Mouse (Mus musculus): ENCODE measurements around the gene Cmya5.

Gene Cmya5

GRCm38 (mm10) chr13:93073595-93073994 lies 70.9 kb downstream of the Cmya5 start:
- in situ Hi-C loops (cut with MboI; ENCODE audit: low pct_unique_long_range_greater_than_20kb in 1 of 2, low sequenced_read_pairs in 2 of 2, unreplicated experiment in 1 of 2), result no loop called here

GRCm38 (mm10) chr13:93072871-93073411 lies 71.6 kb downstream of the Cmya5 start:
- in situ Hi-C loops (cut with MboI; ENCODE audit: low pct_unique_long_range_greater_than_20kb in 1 of 2, low sequenced_read_pairs in 2 of 2, unreplicated experiment in 1 of 2), result no loop called here

DNA sequence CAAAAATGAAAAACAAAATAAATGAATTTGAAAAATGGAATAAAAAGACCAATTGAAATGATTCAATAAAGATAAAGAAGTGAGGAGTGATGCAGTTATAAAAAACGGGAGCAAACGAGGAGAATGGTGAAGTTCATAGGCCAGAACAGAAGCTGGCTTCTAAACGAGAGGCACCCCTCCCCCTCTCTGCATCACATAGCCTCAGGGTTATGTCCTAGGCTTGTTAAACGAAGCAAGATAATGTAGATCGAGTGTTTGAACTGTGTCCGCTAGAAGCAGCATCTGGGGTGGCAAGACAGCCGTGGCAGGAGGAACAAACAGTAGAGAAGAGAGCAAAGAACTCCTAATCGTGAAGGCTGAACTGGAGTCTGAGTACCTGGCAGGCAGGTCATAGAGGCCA lies 74.1 kb downstream of the Cmya5 start:
- in situ Hi-C loops (cut with MboI; ENCODE audit: low pct_unique_long_range_greater_than_20kb in 1 of 2, low sequenced_read_pairs in 2 of 2, unreplicated experiment in 1 of 2), result no loop called here

DNA sequence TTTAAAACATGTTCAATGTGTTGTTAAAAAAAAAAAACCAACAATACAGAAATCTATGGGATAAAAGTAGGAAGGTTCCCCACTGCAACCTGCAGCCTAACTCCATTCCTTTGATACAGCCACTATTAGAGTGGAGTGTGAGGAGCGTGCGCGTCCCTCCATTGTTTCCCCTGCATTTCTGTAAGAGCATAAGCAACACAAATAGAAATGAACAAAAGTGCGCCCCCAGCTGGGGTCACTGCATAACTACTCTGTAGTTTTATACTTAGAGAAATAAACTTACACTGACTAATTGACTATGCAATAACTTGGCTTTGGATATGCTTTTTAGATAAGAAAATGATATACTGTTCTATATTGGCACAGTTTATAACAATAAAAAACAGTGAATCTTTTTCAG lies 75.0 kb downstream of the Cmya5 start:
- in situ Hi-C loops (cut with MboI; ENCODE audit: low pct_unique_long_range_greater_than_20kb in 1 of 2, low sequenced_read_pairs in 2 of 2, unreplicated experiment in 1 of 2), result no loop called here

GRCm38 (mm10) chr13:93068353-93068752 lies 76.2 kb downstream of the Cmya5 start:
- in situ Hi-C loops (cut with MboI; ENCODE audit: low pct_unique_long_range_greater_than_20kb in 1 of 2, low sequenced_read_pairs in 2 of 2, unreplicated experiment in 1 of 2), result no loop called here

GRCm38 (mm10) chr13:93062860-93063636 lies 81.5 kb downstream of the Cmya5 start:
- in situ Hi-C loops (cut with MboI; ENCODE audit: low pct_unique_long_range_greater_than_20kb in 1 of 2, low sequenced_read_pairs in 2 of 2, unreplicated experiment in 1 of 2), result no loop called here

- in situ Hi-C loops (cut with MboI; ENCODE audit: low pct_unique_long_range_greater_than_20kb in 1 of 2, low sequenced_read_pairs in 2 of 2, unreplicated experiment in 1 of 2), result no loop called here
Measured at GRCm38 (mm10) chr13:93061311-93061710, 83.2 kb downstream of the Cmya5 start.

DNA sequence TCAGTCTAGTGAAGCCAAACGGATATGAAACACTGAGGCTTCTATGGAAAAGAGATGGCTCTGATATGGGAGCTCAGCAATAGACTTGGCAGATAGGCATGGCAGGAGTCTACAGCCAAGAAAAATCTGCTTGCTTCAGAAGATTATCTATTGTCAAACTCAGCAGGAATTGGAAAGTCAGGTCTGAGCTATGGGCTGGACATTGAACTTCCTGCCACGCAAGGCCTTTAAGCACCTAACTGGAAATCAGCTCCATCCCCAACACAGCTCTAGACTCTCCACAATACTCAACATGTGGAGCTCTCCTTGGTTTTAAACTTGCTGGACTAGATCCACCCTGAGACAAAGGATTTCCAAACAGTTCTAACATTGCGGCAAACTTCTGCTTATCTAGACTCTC lies 84.1 kb downstream of the Cmya5 start:
- in situ Hi-C loops (cut with MboI; ENCODE audit: low pct_unique_long_range_greater_than_20kb in 1 of 2, low sequenced_read_pairs in 2 of 2, unreplicated experiment in 1 of 2), result no loop called here

DNA sequence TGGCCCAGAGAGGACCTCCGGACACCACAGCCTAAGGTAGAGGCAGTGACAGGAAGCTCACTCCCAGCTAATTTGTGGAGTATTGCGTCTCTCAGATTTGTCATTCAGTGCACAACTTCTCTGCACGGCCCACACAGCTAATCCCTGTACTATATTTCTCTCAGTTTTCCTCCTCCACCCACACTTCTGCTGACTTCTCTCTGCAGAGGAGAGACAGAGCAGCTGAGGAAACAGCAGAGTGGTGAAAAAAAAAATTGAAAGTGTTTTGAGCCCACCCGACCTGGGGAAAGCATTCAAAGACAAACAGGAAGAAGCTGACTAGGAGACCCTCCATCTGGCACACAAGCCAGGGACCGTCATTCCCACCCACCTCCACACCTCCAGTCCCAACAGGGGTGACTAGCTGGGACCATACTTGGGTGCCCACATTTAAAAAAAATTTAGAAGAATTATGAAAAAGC lies 85.9 kb downstream of the Cmya5 start:
- in situ Hi-C loops (cut with MboI; ENCODE audit: low pct_unique_long_range_greater_than_20kb in 1 of 2, low sequenced_read_pairs in 2 of 2, unreplicated experiment in 1 of 2), result no loop called here

DNA sequence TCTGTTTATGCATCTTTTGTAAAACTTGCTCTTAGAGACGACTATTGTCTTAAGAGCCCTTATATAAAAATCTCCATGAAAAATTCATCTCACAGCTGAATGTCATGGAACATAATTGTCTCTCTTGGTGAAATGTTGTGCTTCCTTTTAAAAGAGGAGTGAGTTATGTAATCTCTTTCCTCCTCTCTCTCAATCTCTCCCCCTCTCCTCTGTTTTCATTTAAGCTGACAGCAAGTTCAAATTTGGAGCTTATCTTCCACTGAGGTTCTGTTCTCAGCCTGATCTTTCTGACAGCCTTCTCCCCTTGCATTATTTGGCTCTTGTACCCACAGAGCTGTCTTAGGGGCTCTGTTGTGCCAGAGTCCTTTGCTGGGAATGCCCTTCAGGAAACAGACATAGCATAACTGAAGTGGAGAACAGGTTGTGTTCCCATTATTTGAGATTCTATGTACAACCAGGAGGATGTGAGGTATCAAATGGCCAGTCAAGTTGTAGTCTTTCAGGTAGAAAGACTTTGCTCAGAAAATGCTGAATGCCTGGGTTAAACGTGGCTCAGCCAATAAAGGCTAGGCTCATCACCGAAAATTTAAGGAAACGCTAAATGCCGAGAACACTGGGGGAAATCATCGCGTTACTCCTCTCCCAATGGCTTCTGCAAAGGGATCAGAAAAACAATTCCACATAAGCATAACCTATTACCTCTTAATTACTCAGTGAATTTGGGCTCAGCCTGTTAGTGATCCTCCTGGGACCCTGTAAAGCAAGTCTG lies 86.8 kb downstream of the Cmya5 start:
- in situ Hi-C loops (cut with MboI; ENCODE audit: low pct_unique_long_range_greater_than_20kb in 1 of 2, low sequenced_read_pairs in 2 of 2, unreplicated experiment in 1 of 2), result no loop called here

DNA sequence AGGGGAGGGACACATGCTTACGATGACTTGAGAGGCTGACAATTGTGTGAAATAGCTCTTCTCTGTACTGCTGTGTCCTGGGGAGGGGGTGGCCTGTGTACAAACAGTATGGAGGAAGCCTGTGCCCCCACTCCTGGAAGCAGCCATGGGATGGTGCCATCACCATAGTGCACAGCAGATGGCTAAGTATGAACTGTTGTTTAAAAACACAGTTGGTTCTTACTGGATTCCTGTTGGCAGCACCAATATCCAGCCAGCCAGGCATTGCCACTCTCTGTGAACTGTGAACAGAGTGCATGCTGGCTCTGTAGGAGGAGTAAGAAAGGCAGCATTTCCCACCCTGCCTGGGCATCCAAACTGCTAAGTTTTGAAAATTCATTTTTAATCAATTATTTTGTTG lies 88.4 kb downstream of the Cmya5 start:
- in situ Hi-C loops (cut with MboI; ENCODE audit: low pct_unique_long_range_greater_than_20kb in 1 of 2, low sequenced_read_pairs in 2 of 2, unreplicated experiment in 1 of 2), result no loop called here

GRCm38 (mm10) chr13:93051483-93051882 lies 93.0 kb downstream of the Cmya5 start:
- in situ Hi-C loops (cut with MboI; ENCODE audit: low pct_unique_long_range_greater_than_20kb in 1 of 2, low sequenced_read_pairs in 2 of 2, unreplicated experiment in 1 of 2), result no loop called here

GRCm38 (mm10) chr13:93041021-93041420 lies 103.5 kb downstream of the Cmya5 start:
- in situ Hi-C loops (cut with MboI; ENCODE audit: low pct_unique_long_range_greater_than_20kb in 1 of 2, low sequenced_read_pairs in 2 of 2, unreplicated experiment in 1 of 2), result no loop called here

GRCm38 (mm10) chr13:93036218-93036617 lies 108.3 kb downstream of the Cmya5 start:
- in situ Hi-C loops (cut with MboI; ENCODE audit: low pct_unique_long_range_greater_than_20kb in 1 of 2, low sequenced_read_pairs in 2 of 2, unreplicated experiment in 1 of 2), result no loop called here

- in situ Hi-C loops (cut with MboI; ENCODE audit: low pct_unique_long_range_greater_than_20kb in 1 of 2, low sequenced_read_pairs in 2 of 2, unreplicated experiment in 1 of 2), result no loop called here
Measured at GRCm38 (mm10) chr13:93029337-93029736, 115.2 kb downstream of the Cmya5 start.

DNA sequence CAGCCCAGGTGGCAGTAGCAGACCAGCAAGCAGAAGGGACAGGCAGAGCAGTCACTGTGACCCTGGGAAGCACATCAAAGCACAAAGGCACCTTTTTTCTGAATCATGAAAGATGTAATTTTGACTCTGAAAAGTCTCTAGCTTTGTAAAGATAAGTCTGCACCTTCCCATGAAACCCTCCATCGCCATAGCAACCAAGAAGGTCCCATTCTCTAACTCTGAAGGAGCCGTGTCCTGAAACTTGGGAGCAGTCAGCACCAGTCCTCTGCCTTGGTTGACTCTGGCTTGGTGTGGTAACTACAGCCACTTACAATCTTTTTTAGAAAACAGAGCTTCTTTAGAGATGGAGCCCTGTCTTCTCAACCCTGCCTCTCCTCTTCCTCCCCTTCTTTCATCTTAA lies 119.7 kb downstream of the Cmya5 start:
- in situ Hi-C loops (cut with MboI; ENCODE audit: low pct_unique_long_range_greater_than_20kb in 1 of 2, low sequenced_read_pairs in 2 of 2, unreplicated experiment in 1 of 2), result no loop called here

GRCm38 (mm10) chr13:93022158-93022557 lies 122.4 kb downstream of the Cmya5 start:
- in situ Hi-C loops (cut with MboI; ENCODE audit: low pct_unique_long_range_greater_than_20kb in 1 of 2, low sequenced_read_pairs in 2 of 2, unreplicated experiment in 1 of 2), result no loop called here

DNA sequence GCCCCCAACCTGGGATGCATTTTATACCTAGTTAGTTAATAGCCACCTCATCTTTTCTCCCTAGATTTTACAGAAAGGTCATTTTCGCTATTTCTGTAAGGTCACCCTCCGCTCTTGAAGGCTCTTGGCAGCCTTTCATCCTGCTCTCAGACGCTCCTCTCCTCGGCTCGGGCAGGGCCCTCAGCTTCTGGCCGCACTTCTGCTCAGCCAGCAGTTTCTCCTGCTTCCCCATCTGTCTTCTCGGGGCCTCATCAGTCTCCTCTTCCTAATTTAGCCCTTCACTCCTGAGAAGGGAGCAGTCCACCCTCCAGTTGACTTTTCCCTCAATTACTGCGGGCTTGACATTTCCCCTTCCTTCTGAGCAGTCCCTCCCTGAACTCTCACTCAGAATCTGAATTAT lies 131.6 kb downstream of the Cmya5 start:
- in situ Hi-C loops (cut with MboI; ENCODE audit: low pct_unique_long_range_greater_than_20kb in 1 of 2, low sequenced_read_pairs in 2 of 2, unreplicated experiment in 1 of 2), result no loop called here

- in situ Hi-C loops (cut with MboI; ENCODE audit: low pct_unique_long_range_greater_than_20kb in 1 of 2, low sequenced_read_pairs in 2 of 2, unreplicated experiment in 1 of 2), result no loop called here
Measured at GRCm38 (mm10) chr13:93011315-93011714, 133.2 kb downstream of the Cmya5 start.

DNA sequence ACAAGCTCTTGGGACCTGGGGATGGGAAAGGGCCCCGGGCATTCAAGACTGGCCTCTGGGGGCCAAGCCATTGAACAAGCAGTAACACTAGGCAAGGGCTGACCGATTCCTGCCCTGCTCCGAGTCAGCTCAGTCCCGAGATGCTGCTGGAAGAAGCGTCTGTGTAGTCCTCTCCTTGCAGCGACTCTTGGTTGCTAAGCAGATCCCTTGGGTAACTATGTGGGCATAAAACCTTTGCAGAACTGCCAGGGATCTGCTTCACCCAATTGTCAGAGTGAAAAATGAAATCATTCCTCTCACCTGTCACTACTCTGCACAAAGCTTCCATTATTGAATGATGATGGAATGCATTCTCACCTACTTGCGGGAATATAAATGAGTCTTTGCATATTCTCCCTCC lies 134.0 kb downstream of the Cmya5 start:
- in situ Hi-C loops (cut with MboI; ENCODE audit: low pct_unique_long_range_greater_than_20kb in 1 of 2, low sequenced_read_pairs in 2 of 2, unreplicated experiment in 1 of 2), result no loop called here

Measured in mouse embryonic stem cell (cell line).